Mouse (Mus musculus) left cerebral cortex, postnatal 10 days (tissue): ENCODE results near the gene Ccl27a. TPM values are rescaled to one million over a fixed set of nuclear protein-coding genes. Genes with fewer than 3 reads are reported as not detected.

Source experiments
- total RNA-seq, 2 experiments: library from RNA; stranded (reverse); gene quantifications; 2 replicates each; pipeline ENCODE4 v1.2.3; 2021

Gene Ccl27a
- total RNA-seq, 2 experiments from 2014 or later, result 263 to 283 TPM

Other genes starting within 250 kb of the Ccl27a start
- 100 to 1,000 TPM; 199 to 201 TPM for gene Fam219a, start 204.7 kb downstream of the Ccl27a start, total RNA-seq
- 1 to 10 TPM; 4.2 to 5.4 TPM for gene Dnaic1, start 204.5 kb downstream of the Ccl27a start, total RNA-seq
- gene Enho, start 133.9 kb downstream of the Ccl27a start, total RNA-seq, result 10 to 100 TPM; 61.8 to 62.2 TPM
- gene Cntfr, start 77.2 kb downstream of the Ccl27a start, total RNA-seq, result 10 to 100 TPM; 57.4 to 75.1 TPM
- 10 to 100 TPM; 19.1 to 24.3 TPM for gene Il11ra1, start 74.3 kb downstream of the Ccl27a start, total RNA-seq
- 10 to 100 TPM; 28.4 to 30.3 TPM for gene Rpp25l, start 60.7 kb downstream of the Ccl27a start, total RNA-seq
- gene Dctn3, start 51.1 kb downstream of the Ccl27a start, total RNA-seq, result 100 to 1,000 TPM; 181 to 196 TPM
- under 1 TPM; 0.19 to 0.83 TPM for gene Arid3c, start 43.1 kb downstream of the Ccl27a start, total RNA-seq
- gene Galt, start 19.0 kb downstream of the Ccl27a start, total RNA-seq, result 10 to 100 TPM; 93.6 to 94.7 TPM
- gene Sigmar1, start 18.1 kb downstream of the Ccl27a start, total RNA-seq, result 10 to 100 TPM; 55.8 to 70.4 TPM
- not detected for gene Gm21541, start 129.4 kb upstream of the Ccl27a start, total RNA-seq
- 10 to 100 TPM; 45.4 to 51.3 TPM for gene Gm20878, start 167.3 kb upstream of the Ccl27a start, total RNA-seq
- gene Fam205a4, start 191.8 kb upstream of the Ccl27a start, total RNA-seq, result 1 to 10 TPM; 3.1 to 5.7 TPM